Mouse (Mus musculus): ENCODE measurements around the gene Plcb4.

DNA sequence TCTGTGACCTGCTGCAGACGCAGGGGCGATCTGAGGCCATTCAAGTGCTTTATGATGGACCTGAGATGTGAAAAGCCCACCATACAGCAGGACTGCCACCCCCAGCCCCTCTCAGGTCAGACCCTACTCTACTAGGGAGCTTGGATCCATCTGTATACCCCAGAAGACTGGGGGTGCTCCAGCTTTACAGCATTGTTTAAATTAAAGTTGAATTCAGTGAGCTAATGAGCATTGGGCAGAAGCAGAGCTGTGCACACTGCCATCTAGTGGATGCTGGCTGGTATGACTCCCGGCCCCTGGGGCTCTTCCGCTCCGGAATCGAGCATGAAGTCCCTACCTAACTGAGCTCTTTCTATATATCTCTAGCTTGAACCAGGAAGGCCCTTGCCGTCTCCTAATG lies 298.9 kb downstream of the Plcb4 start:
- TF ChIP-seq CTCF (IDR thresholded peaks at IDR 0.05): peak; percentile 93
- no peak for TF ChIP-seq EP300 (IDR thresholded peaks at IDR 0.05)

All from lung, postnatal 0 days (tissue).